Mouse (Mus musculus) limb, embryonic 15.5 days (tissue): ENCODE data around the gene Tnfrsf9. TPM values are rescaled to one million over a fixed set of nuclear protein-coding genes. Genes with fewer than 3 reads are reported as not detected.
A peak's percentile ranks its signal among the peaks of the same experiment; 100 is the strongest.
"Not testable (repeated sequence)": the region's sequence is repeated elsewhere in the genome, so short reads cannot be mapped to it uniquely, and the experiment has no call there.

Experiments
- ATAC-seq: fragments of 200-750 bp; cut with Nextera tagmentation; 2 replicates; pipeline ENCODE4 v1.8.0; 2017; ENCODE audit warnings: low read depth, moderate TSS enrichment; ENCODE audit not compliant: insufficient number of reproducible peaks, low FRiP score, low TSS enrichment
- H3K27ac ChIP-seq: fragments of 300-500 bp; sonication (generic); 2 replicates; pipeline ENCODE4 v1.5.1; 2015; ENCODE audit warnings: moderate library complexity, mild to moderate bottlenecking, inconsistent platforms
- H3K27me3 ChIP-seq: fragments of 300-500 bp; sonication (generic); 2 replicates; pipeline ENCODE4 v1.6.1; 2015; ENCODE audit warnings: inconsistent platforms
- H3K36me3 ChIP-seq: fragments of 300-500 bp; sonication (generic); 2 replicates; pipeline ENCODE4 v1.6.1; 2015; ENCODE audit warnings: inconsistent platforms
- H3K4me1 ChIP-seq: fragments of 300-500 bp; sonication (generic); 2 replicates; pipeline ENCODE4 v1.6.1; 2015; ENCODE audit warnings: inconsistent platforms
- H3K4me2 ChIP-seq: fragments of 300-500 bp; sonication (generic); 2 replicates; pipeline ENCODE4 v1.6.1; 2015; ENCODE audit warnings: mild to moderate bottlenecking, inconsistent platforms
- H3K4me3 ChIP-seq: fragments of 300-500 bp; sonication (generic); 2 replicates; pipeline ENCODE4 v1.5.1; 2015; ENCODE audit warnings: mild to moderate bottlenecking, inconsistent platforms
- H3K9ac ChIP-seq: fragments of 300-500 bp; sonication (generic); 2 replicates; pipeline ENCODE4 v1.6.1; 2015; ENCODE audit warnings: inconsistent platforms
- H3K9me3 ChIP-seq: fragments of 300-500 bp; sonication (generic); 2 replicates; pipeline ENCODE4 v1.6.1; 2016; ENCODE audit warnings: inconsistent platforms
- WGBS: fragments of 180-500 bp; shearing (Covaris S2); methylation state at CpG from one replicate; pipeline ENCODE4 v1.1.7; 2015; 5-methylcytosine and 5-hydroxymethylcytosine counted together
- polyA plus RNA-seq: library from polyadenylated mRNA; unstranded; fragments of >200 nt; fragmentation: Nextera tagmentation; extraction: Ambion mirVana; gene quantifications from 2 replicates; pipeline ENCODE4 v1.2.1, GENCODE M21; 2015

The Tnfrsf9 gene
- polyA plus RNA-seq, 1 experiment from 2014 or later: 0.83 TPM

DNA sequence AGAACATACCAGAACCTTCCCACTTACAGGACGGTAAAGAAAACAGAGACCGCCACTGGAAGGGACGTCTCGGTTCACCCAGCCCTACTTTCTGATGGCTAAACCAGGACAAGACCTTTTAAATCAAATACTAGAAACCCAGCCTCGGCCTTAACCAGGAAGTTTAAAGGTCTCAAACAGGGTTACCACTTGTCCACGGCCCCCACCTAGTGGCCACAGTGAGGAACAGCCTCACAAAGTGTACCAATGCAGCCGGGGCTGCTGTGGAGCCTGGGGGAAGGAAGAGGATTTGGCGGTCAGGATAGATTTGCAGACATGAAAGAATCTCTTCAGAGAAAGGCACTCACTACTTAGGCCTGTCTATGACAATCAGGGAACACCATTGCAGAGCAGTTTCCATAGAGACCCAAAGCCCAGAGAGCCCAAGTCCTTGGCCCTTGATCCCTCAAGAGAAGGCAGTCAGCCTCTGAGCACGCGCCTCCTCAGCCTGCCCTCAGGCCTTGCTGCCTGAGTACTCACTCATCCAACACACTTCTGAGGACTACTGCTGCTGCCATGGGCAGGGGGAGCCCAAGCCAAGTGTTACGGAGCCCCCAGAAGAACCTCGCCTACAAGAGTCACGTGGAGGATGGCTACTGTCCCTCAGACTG lies 15.5 kb upstream of the Tnfrsf9 start:
- peaks cover 72% of the 10 kb centered on the region for H3K36me3 ChIP-seq
- no peaks in the 10 kb centered on the region for H3K4me1 ChIP-seq
- no peak overlapping the region for H3K4me3 ChIP-seq
- H3K4me2 ChIP-seq: no peak overlapping the region
- H3K27ac ChIP-seq: no peak overlapping the region
- no peak overlapping the region for H3K9ac ChIP-seq
- 55% methylated on average over 13 of the region's 13 CpGs for WGBS
- H3K27me3 ChIP-seq: no peaks in the 10 kb centered on the region
- no peaks in the 10 kb centered on the region for H3K9me3 ChIP-seq
- ATAC-seq: no peak

DNA sequence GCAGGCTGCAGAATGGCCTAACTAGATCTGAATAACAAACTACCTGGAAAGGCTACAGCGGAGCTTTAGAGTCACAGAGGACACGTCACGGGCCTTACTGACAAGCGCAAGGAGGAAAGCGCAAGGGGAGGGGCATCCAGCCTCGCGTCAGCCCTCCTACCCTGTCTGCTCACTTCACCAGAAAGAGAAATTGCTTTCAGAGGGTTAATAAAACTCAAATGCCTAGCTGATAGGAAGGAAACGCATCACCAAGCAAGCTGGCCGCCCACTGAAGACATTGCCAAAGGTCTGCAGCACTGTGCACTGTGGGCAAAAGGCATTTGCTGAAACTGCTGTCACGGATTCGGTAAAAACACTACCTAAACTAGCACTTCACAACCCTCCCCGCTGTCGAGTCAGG lies 13.9 kb upstream of the Tnfrsf9 start:
- no peak for ATAC-seq
- Histone ChIP-seq H3K4me2 (no peak overlapping the region), H3K27ac (no peak overlapping the region), H3K4me3 (no peak overlapping the region), H3K9me3 (no peaks in the 10 kb centered on the region), H3K4me1 (no peaks in the 10 kb centered on the region), H3K27me3 (no peaks in the 10 kb centered on the region), H3K36me3 (peaks cover 84% of the 10 kb centered on the region), H3K9ac (no peak overlapping the region)
- 91% methylated on average over 13 of the region's 13 CpGs for WGBS

DNA sequence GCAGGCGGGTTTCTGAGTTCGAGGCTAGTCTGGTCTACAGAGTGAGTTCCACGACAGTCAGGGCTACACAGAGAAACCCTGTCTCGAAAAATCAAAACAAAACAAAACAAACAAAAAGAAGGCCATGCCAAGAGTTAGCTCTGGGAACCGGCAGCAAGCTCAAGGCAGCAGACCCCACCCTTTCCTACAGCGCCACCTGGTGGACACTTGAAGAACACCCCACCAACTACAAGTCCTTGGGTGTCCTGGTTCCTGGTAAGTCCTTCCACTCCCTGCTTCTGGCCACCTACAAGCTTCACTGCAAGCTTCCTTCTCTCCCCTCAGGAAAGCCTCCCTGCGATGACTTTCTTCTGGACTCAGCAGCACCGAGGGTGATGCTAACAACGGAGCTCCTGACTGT lies 12.7 kb upstream of the Tnfrsf9 start:
- ATAC-seq: no peak
- H3K9me3 ChIP-seq: no peaks in the 10 kb centered on the region
- WGBS: 60% methylated on average over 9 of the region's 9 CpGs

GRCm38 (mm10) chr4:150902062-150902461 lies 12.3 kb upstream of the Tnfrsf9 start:
- no peak overlapping the region for H3K4me3 ChIP-seq
- no peaks in the 10 kb centered on the region for H3K9me3 ChIP-seq
- ATAC-seq: no peak
- H3K27ac ChIP-seq: no peak overlapping the region
- no peaks in the 10 kb centered on the region for H3K27me3 ChIP-seq
- no peaks in the 10 kb centered on the region for H3K4me1 ChIP-seq
- no peak overlapping the region for H3K4me2 ChIP-seq
- WGBS: 91% methylated on average over 12 of the region's 12 CpGs
- no peak overlapping the region for H3K9ac ChIP-seq
- peaks cover 85% of the 10 kb centered on the region for H3K36me3 ChIP-seq

More for the DNA sequence above, 12.7 kb upstream of the Tnfrsf9 start:
- no peak overlapping the region for H3K4me3 ChIP-seq
- no peak overlapping the region for H3K9ac ChIP-seq
- H3K4me1 ChIP-seq: no peaks in the 10 kb centered on the region
- H3K4me2 ChIP-seq: no peak overlapping the region
- H3K36me3 ChIP-seq: peaks cover 85% of the 10 kb centered on the region
- H3K27me3 ChIP-seq: no peaks in the 10 kb centered on the region
- H3K27ac ChIP-seq: no peak overlapping the region

DNA sequence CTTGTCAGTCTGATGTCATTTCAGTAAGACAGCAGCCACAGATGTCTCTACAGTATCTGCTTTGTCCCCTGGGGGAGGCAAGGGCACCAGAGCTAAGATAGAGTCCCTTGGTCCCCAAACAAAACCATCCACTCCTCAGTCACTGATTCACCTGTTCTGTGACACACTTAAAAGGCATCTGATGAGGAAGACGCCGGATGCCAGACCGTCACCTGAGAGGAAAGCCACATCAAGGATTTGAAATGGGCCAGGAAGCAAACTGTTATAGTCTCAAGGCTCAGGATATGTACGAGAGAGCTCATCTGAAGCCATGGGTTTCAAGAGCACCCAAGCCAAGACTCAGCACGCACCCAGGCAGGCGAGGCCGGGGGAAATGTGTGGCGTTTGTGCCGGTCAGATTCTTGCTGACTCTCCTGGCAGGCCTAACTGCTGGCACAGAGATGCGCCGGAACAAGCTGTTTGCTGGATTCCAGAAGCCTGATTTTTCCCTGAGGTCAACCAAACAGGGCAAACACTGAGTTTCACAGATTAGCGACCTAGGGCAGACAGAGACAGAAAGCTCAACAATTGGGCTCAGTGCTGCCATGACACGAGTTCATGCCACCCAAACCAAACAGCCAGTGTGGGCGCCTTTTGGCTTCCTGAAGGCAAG lies 11.1 kb upstream of the Tnfrsf9 start:
- Histone ChIP-seq H3K27ac (no peak overlapping the region), H3K27me3 (no peaks in the 10 kb centered on the region), H3K4me2 (no peak overlapping the region), H3K9ac (no peak overlapping the region), H3K4me3 (no peak overlapping the region), H3K4me1 (peaks cover 4% of the 10 kb centered on the region), H3K36me3 (peaks cover 76% of the 10 kb centered on the region), H3K9me3 (no peaks in the 10 kb centered on the region)
- no peak for ATAC-seq
- WGBS: 92% methylated on average over 14 of the region's 14 CpGs

DNA sequence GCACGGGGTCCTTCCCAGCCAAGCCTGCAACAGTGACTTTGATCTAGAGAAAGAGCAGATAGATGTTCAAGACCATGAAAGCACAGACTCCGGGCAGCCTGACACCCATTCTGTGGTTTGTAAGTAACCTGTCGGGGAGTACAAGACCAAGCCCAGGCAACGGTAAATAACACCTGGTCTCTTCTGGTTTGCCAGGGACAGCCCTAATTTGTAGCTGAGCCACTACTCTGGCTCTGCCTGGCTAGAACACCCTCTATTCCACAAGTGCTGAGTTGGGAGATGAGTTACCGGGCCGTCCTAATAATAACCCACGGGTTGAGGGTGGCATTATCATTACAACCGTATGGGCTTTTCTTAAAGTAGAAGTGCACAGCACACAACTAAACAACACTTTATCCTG lies 7.3 kb upstream of the Tnfrsf9 start:
- 88% methylated on average over 8 of the region's 8 CpGs for WGBS
- H3K9ac ChIP-seq: no peak overlapping the region
- no peaks in the 10 kb centered on the region for H3K27me3 ChIP-seq
- peaks cover 17% of the 10 kb centered on the region for H3K4me1 ChIP-seq
- H3K27ac ChIP-seq: no peak overlapping the region
- peaks cover 40% of the 10 kb centered on the region for H3K36me3 ChIP-seq
- no peak for ATAC-seq
- H3K4me2 ChIP-seq: no peak overlapping the region
- no peaks in the 10 kb centered on the region for H3K9me3 ChIP-seq
- H3K4me3 ChIP-seq: no peak overlapping the region

- not testable (repeated sequence) for ATAC-seq, H3K9ac ChIP-seq, H3K27me3 ChIP-seq, H3K9me3 ChIP-seq, H3K27ac ChIP-seq
- H3K4me1 ChIP-seq: peaks cover 19% of the 10 kb centered on the region
- peaks cover 26% of the 10 kb centered on the region for H3K36me3 ChIP-seq
- peak overlapping the region; percentile 66; the same call in 1 of the 2 replicates for H3K4me2 ChIP-seq
- 76% methylated on average over 5 of the region's 5 CpGs for WGBS
- H3K4me3 ChIP-seq: 0 out of 2 replicates have a peak overlapping the region, but pooled peaks have one; percentile 97
These were observed 5.8 kb upstream of the Tnfrsf9 start for GRCm38 (mm10) chr4:150908512-150908911.

- WGBS: under 1% methylated on average over 56 of the region's 56 CpGs
- Histone ChIP-seq H3K9me3 (no peaks in the 10 kb centered on the region), H3K9ac (peak overlapping the region; percentile 93), H3K4me1 (peaks cover 22% of the 10 kb centered on the region), H3K4me3 (peak overlapping the region; percentile 97), H3K27me3 (no peaks in the 10 kb centered on the region), H3K4me2 (peak overlapping the region; percentile 66), H3K27ac (peak overlapping the region; percentile 90), H3K36me3 (peaks cover 17% of the 10 kb centered on the region)
- peak; percentile 90 for ATAC-seq
These were observed 4.8 kb upstream of the Tnfrsf9 start for GRCm38 (mm10) chr4:150909451-150910156.

DNA sequence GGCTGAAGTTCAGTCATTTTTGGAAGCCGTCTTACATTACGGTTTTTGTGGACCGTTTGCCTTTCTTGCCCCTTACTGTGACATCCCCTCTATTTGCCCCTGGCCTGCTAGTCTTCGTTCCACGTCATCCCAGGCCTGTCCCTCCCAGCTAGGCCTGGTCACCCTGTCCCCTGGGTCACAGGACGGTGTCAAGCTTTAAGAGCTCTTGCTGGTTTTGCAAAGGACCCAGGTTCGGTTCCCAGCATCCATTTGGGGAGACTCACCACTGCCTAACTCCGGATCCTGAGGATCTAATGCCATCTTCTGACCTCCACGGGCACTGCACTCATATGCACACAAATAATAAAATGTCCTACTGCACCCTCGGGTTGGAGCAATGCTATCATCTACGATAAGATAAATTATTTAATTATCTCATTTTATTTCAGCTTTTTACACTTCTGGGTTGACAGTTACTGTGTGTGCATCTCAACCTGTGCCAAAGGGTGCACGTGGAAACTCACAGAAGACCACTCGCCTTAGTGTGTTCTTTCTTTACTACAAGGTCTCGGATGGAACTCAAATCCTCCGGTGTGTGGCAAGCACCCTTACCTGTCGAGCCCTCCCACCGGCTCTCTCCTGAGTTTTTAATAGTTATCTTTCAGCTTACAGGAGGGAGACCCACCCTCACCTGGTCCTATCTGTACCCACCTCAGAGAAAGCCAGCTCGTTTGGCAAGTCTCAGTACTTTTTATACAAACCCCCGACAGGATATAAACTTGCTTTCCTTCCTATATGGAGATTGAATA lies 4.0 kb upstream of the Tnfrsf9 start:
- H3K4me2 ChIP-seq: peak overlapping the region; percentile 66
- H3K27ac ChIP-seq: peak overlapping the region; percentile 79
- 87% methylated on average over 19 of the region's 19 CpGs for WGBS
- H3K27me3 ChIP-seq: no peaks in the 10 kb centered on the region
- H3K9me3 ChIP-seq: no peaks in the 10 kb centered on the region
- H3K9ac ChIP-seq: no peak overlapping the region
- H3K4me1 ChIP-seq: peaks cover 28% of the 10 kb centered on the region
- ATAC-seq: no peak
- peaks cover 12% of the 10 kb centered on the region for H3K36me3 ChIP-seq
- H3K4me3 ChIP-seq: peak overlapping the region; percentile 97

DNA sequence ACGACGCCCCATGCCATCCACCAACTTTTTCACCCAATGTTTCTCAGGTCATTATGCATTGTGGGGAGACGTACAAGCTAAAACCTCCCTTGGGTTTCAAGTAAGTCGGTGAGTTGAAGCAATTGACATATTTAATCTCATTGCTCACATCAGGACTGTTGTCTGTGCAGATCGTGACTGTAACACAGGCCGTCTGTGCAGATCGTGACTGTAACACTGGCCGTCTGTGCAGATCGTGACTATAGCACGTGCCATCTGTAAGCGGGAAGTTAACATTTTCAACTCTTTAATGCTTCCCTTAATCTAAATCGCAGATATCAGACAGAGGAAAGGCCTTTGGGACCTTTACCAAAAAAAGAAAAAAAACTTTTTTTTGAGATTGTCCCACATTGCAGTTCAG lies 619 bp upstream of the Tnfrsf9 start:
- Histone ChIP-seq H3K4me3 (peak overlapping the region; percentile 64), H3K36me3 (no peaks in the 10 kb centered on the region), H3K27me3 (no peaks in the 10 kb centered on the region), H3K27ac (peak overlapping the region; percentile 92), H3K9ac (peak overlapping the region; percentile 44), H3K4me1 (peaks cover 22% of the 10 kb centered on the region), H3K4me2 (peak overlapping the region; percentile 58), H3K9me3 (no peaks in the 10 kb centered on the region)
- WGBS: 15% methylated on average over 12 of the region's 12 CpGs
- no peak for ATAC-seq

GRCm38 (mm10) chr4:150915181-150915906 lies 982 bp downstream of the Tnfrsf9 start:
- H3K4me3 ChIP-seq: peak overlapping the region; percentile 64
- WGBS: 51% methylated on average over 10 of the region's 10 CpGs
- ATAC-seq: no peak
- H3K36me3 ChIP-seq: no peaks in the 10 kb centered on the region
- H3K9ac ChIP-seq: peak overlapping the region; percentile 87
- H3K27ac ChIP-seq: peak overlapping the region; percentile 92
- H3K9me3 ChIP-seq: no peaks in the 10 kb centered on the region
- H3K27me3 ChIP-seq: no peaks in the 10 kb centered on the region
- H3K4me2 ChIP-seq: peak overlapping the region; percentile 58
- peaks cover 14% of the 10 kb centered on the region for H3K4me1 ChIP-seq
